ENCODE assay signal across 8 mouse cellular contexts in genomic region chr9:48495548-48495932, GRCm38 (mm10). TPM values are rescaled to one million over a fixed set of nuclear protein-coding genes. Genes with fewer than 3 reads are reported as not detected.
DNase-seq lines count a peak whose midpoint lies in the region; ATAC-seq and TF ChIP-seq lines count a peak whose summit lies in the region.

No protein-coding gene starts in this region.

- intact Hi-C loops in left cerebral cortex, postnatal 25 days (cut with DNase I), result loop anchor here (1.0 to 2.0 kb wide), 2 partner anchors 15 to 63 kb away; partner anchors contain the start of gene Rexo2

- H3K4me1 ChIP-seq in kidney, embryonic 15.5 days, result peaks cover 19% of the 10 kb centered on the region
- H3K4me1 ChIP-seq in bone marrow, adult 2 months (ENCODE audit: control insufficient read depth, insufficient read depth, low read length), result peaks cover 1% of the 10 kb centered on the region; the same call in 1 of the 2 replicates
- peaks cover 4% of the 10 kb centered on the region; the same call in 1 of the 2 replicates for H3K4me1 ChIP-seq in hindbrain, embryonic 11.5 days (replicated peaks; ENCODE audit: control insufficient read depth, insufficient read depth, low read length)

- peak overlapping the region; percentile 73 for H3K9ac ChIP-seq in kidney, embryonic 15.5 days
- H3K9ac ChIP-seq in hindbrain, embryonic 11.5 days (ENCODE audit: low read depth, low read length), result peak overlapping the region; percentile 92

- 2% methylated on average over 34 of the region's 34 CpGs for WGBS in kidney, embryonic 15.5 days
- WGBS in bone marrow, adult 2 months, result 6% methylated on average over 34 of the region's 34 CpGs
- WGBS in hindbrain, embryonic 11.5 days, result 3% methylated on average over 34 of the region's 34 CpGs

- peaks cover 32% of the 10 kb centered on the region for H3K36me3 ChIP-seq in kidney, embryonic 15.5 days
- H3K36me3 ChIP-seq in hindbrain, embryonic 11.5 days (ENCODE audit: control insufficient read depth, insufficient read depth, low read length), result no peaks in the 10 kb centered on the region

- no peak for TF ChIP-seq POLR2A in bone marrow, adult 2 months (IDR thresholded peaks at IDR 0.05; ENCODE audit: borderline replicate concordance, control insufficient read depth, low read depth, low read length)

- TF ChIP-seq CTCF in bone marrow, adult 2 months (IDR thresholded peaks at IDR 0.05; ENCODE audit: control insufficient read depth, insufficient read depth, low read length), result no peak

- peak overlapping the region; percentile 89 for H3K4me2 ChIP-seq in kidney, embryonic 15.5 days
- peak overlapping the region; percentile 83 for H3K4me2 ChIP-seq in hindbrain, embryonic 11.5 days (replicated peaks; ENCODE audit: low read depth, low read length)

- no peaks in the 10 kb centered on the region for H3K9me3 ChIP-seq in kidney, embryonic 15.5 days (replicated peaks)
- no peaks in the 10 kb centered on the region for H3K9me3 ChIP-seq in hindbrain, embryonic 11.5 days (ENCODE audit: control insufficient read depth, low read length)

- DNase-seq in kidney, adult 11 months, result no peak
- no peak for DNase-seq in hindbrain, embryonic 11.5 days (ENCODE audit: low spot score)
- no peak for DNase-seq in adrenal gland, postnatal 36 days
- DNase-seq in adrenal gland, adult 8-10 months, result no peak
- no peak for DNase-seq in left cerebral cortex, postnatal 25 days (ENCODE audit: low spot score in 2 of 2)

- H3K4me3 ChIP-seq in kidney, embryonic 15.5 days (replicated peaks), result peak overlapping the region; percentile 90
- peak overlapping the region; percentile 99 for H3K4me3 ChIP-seq in bone marrow, adult 2 months (replicated peaks; ENCODE audit: control insufficient read depth, low read depth, low read length)
- peak overlapping the region; percentile 83 for H3K4me3 ChIP-seq in hindbrain, embryonic 11.5 days (ENCODE audit: low read depth, low read length)

- ATAC-seq in kidney, embryonic 15.5 days (replicated peaks; ENCODE audit: low FRiP score), result peak; percentile 63
- ATAC-seq in hindbrain, embryonic 11.5 days (ENCODE audit: low FRiP score), result peak; percentile 66
- ATAC-seq in megakaryocyte progenitor cell, adult 5-6 weeks (replicated peaks; ENCODE audit: poor library complexity), result peak; percentile 47

- H3K27me3 ChIP-seq in kidney, embryonic 15.5 days, result no peaks in the 10 kb centered on the region
- H3K27me3 ChIP-seq in hindbrain, embryonic 11.5 days (ENCODE audit: control insufficient read depth, insufficient read depth, low read length), result no peaks in the 10 kb centered on the region

- H3K27ac ChIP-seq in kidney, embryonic 15.5 days, result peak overlapping the region; percentile 93
- H3K27ac ChIP-seq in bone marrow, adult 2 months (ENCODE audit: control insufficient read depth, insufficient read depth, low read depth, low read length, poor library complexity), result peak overlapping the region; percentile 94
- H3K27ac ChIP-seq in hindbrain, embryonic 11.5 days (ENCODE audit: low read depth, low read length), result peak overlapping the region; percentile 77

RNA-seq across cellular contexts. Expression of gene Gm5617, which starts 0.3 kb away (rescaled TPM):
- polyA plus RNA-seq in kidney, embryonic 15.5 days (2015; fragmentation: Nextera tagmentation; extraction: Ambion mirVana), result 33.7 and 38.8 TPM in 2 replicates
- polyA plus RNA-seq in bone marrow, adult 2 months (2011; ENCODE audit: insufficient read depth, insufficient read length, low replicate concordance, missing spikeins), result 1.9 and 7.9 TPM in 2 replicates
- 34.5 and 35.2 TPM in 2 replicates for polyA plus RNA-seq in hindbrain, embryonic 11.5 days (2014; fragmentation: Nextera tagmentation; extraction: Ambion mirVana)
- 4.9 and 8.8 TPM in 2 replicates for total RNA-seq in megakaryocyte progenitor cell, adult 5-6 weeks (2015)
- 6.3 and 13.5 TPM in 2 replicates for total RNA-seq in megakaryocyte progenitor cell, adult 5-6 weeks (2017)
- 10 to 100 TPM; 36.7 to 62.8 TPM for total RNA-seq in adrenal gland, postnatal 36 days (2021)
- 10 to 100 TPM; 29.0 to 44.7 (median 41.5) TPM for total RNA-seq in adrenal gland, adult 8-10 months (2022)
- 10 to 100 TPM; 11.2 to 12.0 TPM for total RNA-seq in left cerebral cortex, postnatal 25 days (2021)

RNA-seq across cellular contexts. Expression of gene Rbm7, which starts 0.4 kb away (rescaled TPM):
- polyA plus RNA-seq in kidney, embryonic 15.5 days (2015; fragmentation: Nextera tagmentation; extraction: Ambion mirVana), result 119 and 125 TPM in 2 replicates
- polyA plus RNA-seq in bone marrow, adult 2 months (2011; ENCODE audit: insufficient read depth, insufficient read length, low replicate concordance, missing spikeins), result 14.9 and 22.1 TPM in 2 replicates
- polyA plus RNA-seq in hindbrain, embryonic 11.5 days (2014; fragmentation: Nextera tagmentation; extraction: Ambion mirVana), result 116 and 122 TPM in 2 replicates
- 117 and 122 TPM in 2 replicates for total RNA-seq in megakaryocyte progenitor cell, adult 5-6 weeks (2015)
- total RNA-seq in megakaryocyte progenitor cell, adult 5-6 weeks (2017), result 97.9 and 109 TPM in 2 replicates
- 10 to 100 TPM; 72.7 to 80.7 TPM for total RNA-seq in adrenal gland, postnatal 36 days (2021)
- total RNA-seq in adrenal gland, adult 8-10 months (2022), result 10 to 100 TPM; 65.1 to 78.1 (median 71.5) TPM
- 10 to 100 TPM; 34.3 to 35.5 TPM for total RNA-seq in left cerebral cortex, postnatal 25 days (2021)

RNA-seq across cellular contexts. Expression of gene Rexo2, which starts 15.1 kb away (rescaled TPM):
- polyA plus RNA-seq in kidney, embryonic 15.5 days (2015; fragmentation: Nextera tagmentation; extraction: Ambion mirVana), result 116 TPM in 2 replicates
- 64.8 and 68.4 TPM in 2 replicates for polyA plus RNA-seq in bone marrow, adult 2 months (2011; ENCODE audit: insufficient read depth, insufficient read length, low replicate concordance, missing spikeins)
- 80.3 and 88.0 TPM in 2 replicates for polyA plus RNA-seq in hindbrain, embryonic 11.5 days (2014; fragmentation: Nextera tagmentation; extraction: Ambion mirVana)
- 106 and 124 TPM in 2 replicates for total RNA-seq in megakaryocyte progenitor cell, adult 5-6 weeks (2015)
- total RNA-seq in megakaryocyte progenitor cell, adult 5-6 weeks (2017), result 164 and 165 TPM in 2 replicates
- 100 to 1,000 TPM; 131 TPM for total RNA-seq in adrenal gland, postnatal 36 days (2021)
- 100 to 1,000 TPM; 122 to 161 (median 136) TPM for total RNA-seq in adrenal gland, adult 8-10 months (2022)
- 100 to 1,000 TPM; 105 TPM for total RNA-seq in left cerebral cortex, postnatal 25 days (2021)
